Mouse (Mus musculus) heart, postnatal 0 days (tissue): ENCODE data around the gene Plce1. TPM values are rescaled to one million over a fixed set of nuclear protein-coding genes. Genes with fewer than 3 reads are reported as not detected.

Experiments
- ATAC-seq: fragments of 200-750 bp; cut with Nextera tagmentation; 2 replicates; pipeline ENCODE4 v1.8.0; 2017; ENCODE audit warnings: low read depth, moderate number of reproducible peaks, moderate library complexity; ENCODE audit not compliant: insufficient read depth
- DNase-seq: peaks from one replicate; pipeline ENCODE4 v3.0.0-alpha.2; 2016; ENCODE audit warnings: low spot score
- H3K27ac ChIP-seq: fragments of 300-500 bp; sonication (generic); 2 replicates; pipeline ENCODE4 v1.5.1; 2014; ENCODE audit warnings: low read depth, mild to moderate bottlenecking
- H3K27me3 ChIP-seq: fragments of 300-500 bp; sonication (generic); 2 replicates; pipeline ENCODE4 v1.6.1; 2014; ENCODE audit warnings: low read length, mixed read lengths; ENCODE audit not compliant: control insufficient read depth, insufficient read depth
- H3K36me3 ChIP-seq: fragments of 300-500 bp; sonication (generic); replicated peaks from 2 replicates; pipeline ENCODE4 v1.6.1; 2014; ENCODE audit warnings: low read length, mixed read lengths; ENCODE audit not compliant: control insufficient read depth, insufficient read depth
- H3K4me1 ChIP-seq: fragments of 300-500 bp; sonication (generic); 2 replicates; pipeline ENCODE4 v1.6.1; 2014; ENCODE audit warnings: antibody characterized with exemption; ENCODE audit not compliant: control insufficient read depth, insufficient read depth
- H3K4me2 ChIP-seq: fragments of 300-500 bp; sonication (generic); 2 replicates; pipeline ENCODE4 v1.6.1; 2014; ENCODE audit warnings: low read depth, mild to moderate bottlenecking, low read length, moderate library complexity
- H3K4me3 ChIP-seq: fragments of 300-500 bp; sonication (generic); 2 replicates; pipeline ENCODE4 v1.5.1; 2014; ENCODE audit warnings: low read depth, low read length
- H3K9ac ChIP-seq: fragments of 300-500 bp; sonication (generic); replicated peaks from 2 replicates; pipeline ENCODE4 v1.6.1; 2014; ENCODE audit warnings: low read depth, low read length, mixed read lengths
- H3K9me3 ChIP-seq: fragments of 300-500 bp; sonication (generic); replicated peaks from 2 replicates; pipeline ENCODE4 v1.6.1; 2016; ENCODE audit warnings: low read length; ENCODE audit not compliant: control insufficient read depth
- CTCF ChIP-seq: IDR thresholded peaks from 2 replicates; pipeline ENCODE4 v1.5.1; 2016; ENCODE audit warnings: antibody characterized with exemption, control low read depth, low read depth
- EP300 ChIP-seq: IDR thresholded peaks from 2 replicates; pipeline ENCODE4 v1.6.1; 2016; ENCODE audit warnings: antibody characterized with exemption, low read depth
- WGBS: fragments of 180-500 bp; shearing (Covaris S2); extraction: QIAGEN DNeasy Blood & Tissue Kit; methylation state at CpG from one replicate; pipeline ENCODE4 v1.1.7; 2014; 5-methylcytosine and 5-hydroxymethylcytosine counted together
- polyA plus RNA-seq: library from polyadenylated mRNA; unstranded; fragments of >200 nt; fragmentation: Nextera tagmentation; extraction: Ambion mirVana; gene quantifications from 2 replicates; pipeline ENCODE4 v1.2.1, GENCODE M21; 2015
- total RNA-seq: library from RNA; depleted of rRNA; stranded (reverse); fragments of >200 nt; gene quantifications from 2 replicates; pipeline ENCODE4 v1.2.3, GENCODE M21; 2014; ENCODE audit warnings: low replicate concordance

The Plce1 gene
- total and polyA plus RNA-seq, 2 experiments from 2014 or later = 5.7 to 18.2 TPM

DNA sequence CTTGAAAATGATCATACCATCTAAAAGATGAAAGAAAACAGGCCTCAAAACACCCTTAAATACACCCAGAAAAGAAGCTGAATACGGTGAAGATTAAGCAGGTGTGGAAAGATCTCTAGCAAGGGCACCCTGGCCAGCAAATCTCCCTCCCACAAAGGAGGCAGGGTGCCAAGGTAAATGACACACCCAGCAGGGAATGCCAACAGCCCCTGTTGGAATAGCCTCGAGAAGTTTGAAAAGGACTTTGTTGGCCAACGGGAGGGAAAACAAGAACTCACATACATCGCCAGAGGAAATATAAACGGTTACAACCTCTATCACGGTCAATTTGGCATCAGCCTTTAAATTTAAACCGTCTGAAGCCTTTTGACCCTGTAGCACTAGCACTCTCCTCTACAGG, 5.5 kb upstream of the Plce1 start:
- DNase-seq (no peak), ATAC-seq (no peak)
- no peak for TF ChIP-seq EP300
- no peak for TF ChIP-seq CTCF
- H3K27ac ChIP-seq = no peak overlapping the region
- no peaks in the 10 kb centered on the region for H3K27me3 ChIP-seq
- WGBS = 52% methylated on average over 7 of the region's 7 CpGs
- H3K4me3 ChIP-seq = no peak overlapping the region
- no peaks in the 10 kb centered on the region for H3K36me3 ChIP-seq
- 0 out of 2 replicates have a peak, but pooled peaks cover 3% of the 10 kb centered on the region for H3K4me1 ChIP-seq
- H3K9ac ChIP-seq = no peak overlapping the region
- no peaks in the 10 kb centered on the region for H3K9me3 ChIP-seq
- no peak overlapping the region for H3K4me2 ChIP-seq

DNA sequence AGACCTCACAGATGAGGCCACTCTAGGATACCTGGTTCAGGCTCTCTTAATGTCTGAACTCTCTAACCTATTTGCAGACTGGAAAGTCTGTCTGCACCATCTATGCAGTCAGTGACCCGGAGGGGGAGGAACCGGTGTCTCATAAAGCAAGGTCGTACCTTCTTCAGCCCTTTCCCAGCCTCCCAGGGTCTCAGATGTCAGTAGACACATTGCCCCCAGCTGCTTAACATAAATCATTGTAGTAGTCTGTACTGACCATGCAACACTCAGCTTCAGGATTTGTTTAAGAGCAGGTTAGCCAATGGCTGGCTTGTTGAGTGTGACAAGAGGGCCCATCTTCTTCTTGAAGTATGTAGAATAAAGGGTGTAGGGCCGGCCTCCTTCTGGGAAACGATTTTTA, 2.6 kb upstream of the Plce1 start:
- H3K4me2 ChIP-seq = no peak overlapping the region
- no peaks in the 10 kb centered on the region for H3K36me3 ChIP-seq
- no peak overlapping the region for H3K9ac ChIP-seq
- WGBS = 76% methylated on average over 5 of the region's 5 CpGs
- no peak overlapping the region for H3K4me3 ChIP-seq
- H3K27me3 ChIP-seq = no peaks in the 10 kb centered on the region
- H3K9me3 ChIP-seq = no peaks in the 10 kb centered on the region
- H3K27ac ChIP-seq = no peak overlapping the region
- no peak for ATAC-seq
- no peak for TF ChIP-seq CTCF
- no peak for TF ChIP-seq EP300
- peaks cover 18% of the 10 kb centered on the region for H3K4me1 ChIP-seq
- no peak for DNase-seq

DNA sequence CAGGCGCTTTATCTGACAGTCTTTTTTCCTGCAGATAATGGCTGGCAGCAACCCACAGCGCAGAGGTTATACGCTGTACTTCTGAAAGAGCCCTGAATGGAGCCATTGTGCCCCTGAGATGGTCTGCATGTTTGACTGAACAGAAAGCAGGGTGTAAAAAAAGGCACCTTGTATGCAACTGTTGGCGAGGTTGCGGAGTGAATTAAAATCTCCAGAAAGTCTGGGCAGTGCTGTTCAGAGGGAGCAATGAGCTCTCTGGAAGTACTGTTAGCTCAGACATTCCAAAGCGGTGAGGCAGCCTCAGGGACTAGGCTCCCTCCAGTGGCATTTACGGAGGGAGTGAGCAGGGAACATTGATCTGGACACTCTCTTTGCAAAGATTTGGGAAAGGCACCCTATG, 2.0 kb upstream of the Plce1 start:
- H3K9me3 ChIP-seq = no peaks in the 10 kb centered on the region
- ATAC-seq (peak; percentile 67), DNase-seq (peak; percentile 71)
- peaks cover 19% of the 10 kb centered on the region for H3K4me1 ChIP-seq
- H3K27ac ChIP-seq = peak overlapping the region; percentile 47
- H3K9ac ChIP-seq = no peak overlapping the region
- TF ChIP-seq CTCF (peak; percentile 55), EP300 (no peak)
- H3K4me3 ChIP-seq = no peak overlapping the region
- 8% methylated on average over 7 of the region's 7 CpGs for WGBS
- H3K4me2 ChIP-seq = peak overlapping the region; percentile 45
- no peaks in the 10 kb centered on the region for H3K27me3 ChIP-seq
- H3K36me3 ChIP-seq = no peaks in the 10 kb centered on the region

DNA sequence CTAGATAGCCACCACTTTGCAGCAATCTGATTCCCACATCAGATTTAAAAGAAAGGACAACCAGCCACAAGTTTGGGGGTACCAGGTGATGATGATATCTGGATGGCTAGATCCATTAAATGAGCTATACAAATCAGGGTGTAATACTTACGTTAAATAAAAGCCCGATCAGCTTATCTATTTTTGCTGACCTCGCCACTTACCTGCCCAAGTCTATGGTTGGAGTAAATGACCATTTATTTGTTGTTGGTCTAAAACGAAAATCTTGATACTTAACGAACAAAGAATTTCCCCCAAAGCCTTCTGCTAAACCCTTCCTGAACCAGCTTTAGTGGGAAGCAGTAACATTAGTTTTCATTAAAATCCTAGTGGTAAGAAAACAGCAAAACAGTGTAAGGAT, 1.4 kb upstream of the Plce1 start:
- H3K27me3 ChIP-seq = no peaks in the 10 kb centered on the region
- no peak overlapping the region for H3K4me3 ChIP-seq
- 69% methylated on average over 5 of the region's 5 CpGs for WGBS
- H3K9ac ChIP-seq = no peak overlapping the region
- peak overlapping the region; percentile 45; the same call in 1 of the 2 replicates for H3K4me2 ChIP-seq
- no peaks in the 10 kb centered on the region for H3K9me3 ChIP-seq
- peaks cover 19% of the 10 kb centered on the region for H3K4me1 ChIP-seq
- DNase-seq (no peak), ATAC-seq (no peak)
- no peaks in the 10 kb centered on the region for H3K36me3 ChIP-seq
- TF ChIP-seq EP300 (no peak), CTCF (no peak)
- peak overlapping the region; percentile 47 for H3K27ac ChIP-seq

DNA sequence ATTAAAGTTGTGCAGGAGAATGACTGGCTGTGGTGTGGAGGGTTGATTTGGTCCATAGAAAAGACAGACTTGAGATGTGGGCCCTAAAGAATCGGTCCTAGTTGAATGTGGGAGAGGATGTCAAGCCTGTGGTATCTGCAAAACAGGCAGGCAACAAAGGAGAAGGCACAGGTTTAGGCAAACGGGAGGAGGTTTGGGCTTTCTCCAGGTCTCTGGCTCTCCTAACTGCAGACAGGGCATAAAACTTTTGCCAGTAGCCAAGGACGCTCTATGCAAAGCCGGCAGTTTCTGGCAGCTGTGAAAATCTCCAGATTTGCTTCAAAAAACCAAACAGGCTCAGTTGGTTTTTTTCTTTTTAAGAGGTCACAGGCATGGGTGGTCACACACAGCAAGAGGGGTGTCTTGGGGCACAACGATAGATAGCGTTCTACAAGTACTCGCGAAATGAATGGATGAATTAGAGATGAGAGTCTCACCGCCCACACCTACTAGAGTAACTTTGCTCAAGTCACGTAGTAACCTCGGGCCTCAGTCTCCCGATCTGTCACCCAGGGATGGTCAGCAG, 671 bp upstream of the Plce1 start:
- DNase-seq = no peak
- H3K9me3 ChIP-seq = no peaks in the 10 kb centered on the region
- H3K27ac ChIP-seq = no peak overlapping the region

DNA sequence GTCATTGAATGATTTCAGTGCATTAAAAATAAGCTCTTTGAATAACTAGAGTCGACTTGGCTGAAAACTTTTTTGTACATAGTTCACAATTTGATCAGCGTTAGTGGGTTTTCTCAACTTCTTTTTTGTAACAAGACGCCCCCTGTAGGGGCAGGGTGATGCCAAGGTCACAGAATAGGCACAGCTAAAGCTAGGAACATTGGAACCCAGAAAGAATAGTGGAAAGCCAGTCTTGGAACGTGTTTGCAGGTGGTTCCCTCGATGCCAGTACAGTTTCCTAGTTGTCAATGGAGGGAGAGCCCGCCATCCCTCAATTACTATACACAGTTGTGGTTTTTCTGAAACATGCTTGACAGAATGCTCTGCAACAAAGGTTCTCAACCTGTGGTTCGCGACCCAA, 997 bp downstream of the Plce1 start:
- DNase-seq (no peak), ATAC-seq (no peak)
- H3K9ac ChIP-seq = peak overlapping the region; percentile 65
- H3K27me3 ChIP-seq = no peaks in the 10 kb centered on the region
- peaks cover 24% of the 10 kb centered on the region for H3K4me1 ChIP-seq
- peak overlapping the region; percentile 81 for H3K27ac ChIP-seq
- H3K4me2 ChIP-seq = peak overlapping the region; percentile 71
- peak overlapping the region; percentile 76 for H3K4me3 ChIP-seq
- WGBS = 24% methylated on average over 8 of the region's 8 CpGs
- no peaks in the 10 kb centered on the region for H3K36me3 ChIP-seq
- TF ChIP-seq EP300 (no peak), CTCF (no peak)
- no peaks in the 10 kb centered on the region for H3K9me3 ChIP-seq

More for the DNA sequence above, 671 bp upstream of the Plce1 start:
- H3K4me1 ChIP-seq = peaks cover 24% of the 10 kb centered on the region
- WGBS = 18% methylated on average over 12 of the region's 12 CpGs
- peak overlapping the region; percentile 76 for H3K4me3 ChIP-seq
- H3K36me3 ChIP-seq = no peaks in the 10 kb centered on the region
- peak overlapping the region; percentile 65; the same call in 1 of the 2 replicates for H3K9ac ChIP-seq
- no peak for ATAC-seq
- H3K4me2 ChIP-seq = peak overlapping the region; percentile 71
- H3K27me3 ChIP-seq = no peaks in the 10 kb centered on the region
- TF ChIP-seq EP300 (no peak), CTCF (no peak)
